Mouse (Mus musculus): ENCODE data around the gene Corin. TPM values are rescaled to one million over a fixed set of nuclear protein-coding genes. Genes with fewer than 3 reads are reported as not detected.

Corin gene
- total and polyA plus RNA-seq, 2 experiments from 2014 or later: 0.14 to 0.33 TPM

- no peaks in the 10 kb centered on the region for H3K9me3 ChIP-seq (ENCODE audit: low read length)
- ATAC-seq (ENCODE audit: low FRiP score) (no peak), DNase-seq (ENCODE audit: low spot score) (no peak)
- no peak overlapping the region for H3K4me3 ChIP-seq (ENCODE audit: low read depth, low read length)
- no peaks in the 10 kb centered on the region for H3K27me3 ChIP-seq (ENCODE audit: insufficient read depth, low read length)
- H3K27ac ChIP-seq (ENCODE audit: low read depth, low read length): no peak overlapping the region
- 0 out of 2 replicates have a peak, but pooled peaks cover 7% of the 10 kb centered on the region for H3K36me3 ChIP-seq (ENCODE audit: insufficient read depth, low read length)
- 96% methylated on average over 1 of the region's 1 CpGs for WGBS
- no peak overlapping the region for H3K4me2 ChIP-seq (ENCODE audit: low read depth, low read length, poor library complexity, severe bottlenecking)
- H3K9ac ChIP-seq (replicated peaks; ENCODE audit: low read length, poor library complexity, severe bottlenecking): no peak overlapping the region
- TF ChIP-seq CTCF (IDR thresholded peaks at IDR 0.05): no peak
- H3K4me1 ChIP-seq (ENCODE audit: insufficient read depth, low read length): no peaks in the 10 kb centered on the region
These were observed 254.1 kb downstream of the Corin start for GRCm38 (mm10) chr5:72250180-72250579.

Other genes starting within 250 kb of the Corin start
- gene Nfxl1, start 55.2 kb upstream of the Corin start, total RNA-seq (2014; rRNA removed): 12.6 and 15.7 TPM in 2 replicates
- gene Nfxl1, start 55.2 kb upstream of the Corin start, polyA plus RNA-seq (2015; fragmentation: Nextera tagmentation; extraction: Ambion mirVana): 7.9 and 8.2 TPM in 2 replicates
- 3.6 and 5.5 TPM in 2 replicates for gene Zar1, start 76.8 kb upstream of the Corin start, total RNA-seq (2014; rRNA removed)
- 7.3 and 8.6 TPM in 2 replicates for gene Zar1, start 76.8 kb upstream of the Corin start, polyA plus RNA-seq (2015; fragmentation: Nextera tagmentation; extraction: Ambion mirVana)
- 2.9 and 3.4 TPM in 2 replicates for gene Gm5868, start 83.1 kb upstream of the Corin start, total RNA-seq (2014; rRNA removed)
- 4.3 and 4.8 TPM in 2 replicates for gene Gm5868, start 83.1 kb upstream of the Corin start, polyA plus RNA-seq (2015; fragmentation: Nextera tagmentation; extraction: Ambion mirVana)
- gene Cnga1, start 139.8 kb upstream of the Corin start, total RNA-seq (2014; rRNA removed): not detected in 2 replicates
- gene Cnga1, start 139.8 kb upstream of the Corin start, polyA plus RNA-seq (2015; fragmentation: Nextera tagmentation; extraction: Ambion mirVana): 0.06 TPM in 1 of 2 replicates, not detected in the other
- gene Nipal1, start 143.3 kb upstream of the Corin start, total RNA-seq (2014; rRNA removed): 0.24 and 0.55 TPM in 2 replicates
- gene Nipal1, start 143.3 kb upstream of the Corin start, polyA plus RNA-seq (2015; fragmentation: Nextera tagmentation; extraction: Ambion mirVana): 0.33 and 0.70 TPM in 2 replicates
- gene Txk, start 248.3 kb upstream of the Corin start, total RNA-seq (2014; rRNA removed): 0.05 TPM in 1 of 2 replicates, not detected in the other
- 0.14 and 0.15 TPM in 2 replicates for gene Txk, start 248.3 kb upstream of the Corin start, polyA plus RNA-seq (2015; fragmentation: Nextera tagmentation; extraction: Ambion mirVana)

Measured in midbrain, postnatal 0 days (tissue).